Mouse (Mus musculus) brain, adult 10 weeks (tissue): ENCODE results near the gene Slc15a2. TPM values are rescaled to one million over a fixed set of nuclear protein-coding genes. Genes with fewer than 3 reads are reported as not detected.

ENCODE experiments used
- polyA plus RNA-seq: library from polyadenylated mRNA; stranded (reverse); fragments of 350-450 nt; fragmentation: Illumina TruSeq; extraction: RNeasy Lipid Tissue Mini Kit (QIAGEN cat#74804); gene quantifications from one replicate; pipeline ENCODE4 v1.2.3, GENCODE M21; 2015; ENCODE audit warnings: low read depth, low replicate concordance

Slc15a2 gene
- 33.7 TPM for polyA plus RNA-seq

GRCm38 (mm10) chr16:36784594-36785313 lies at the start of gene Slc15a2:
TSS of gene Slc15a2 (minus strand) at chr16:36784962.

GRCm38 (mm10) chr16:36828054-36828786 lies 43.5 kb upstream of the Slc15a2 start, which contains the start of gene Iqcb1:
TSS of gene Iqcb1 (plus strand) at chr16:36828385.

Other genes with a start within 250 kb of the Slc15a2 start
- 0.19 TPM for gene Casr, start 222.8 kb downstream of the Slc15a2 start, polyA plus RNA-seq
- 2.8 TPM for gene Cd86, start 118.9 kb downstream of the Slc15a2 start, polyA plus RNA-seq
- 0.80 TPM for gene Ildr1, start 91.0 kb downstream of the Slc15a2 start, polyA plus RNA-seq
- 62.9 TPM for gene Iqcb1, start 43.4 kb upstream of the Slc15a2 start, polyA plus RNA-seq
- gene Eaf2, start 90.0 kb upstream of the Slc15a2 start, polyA plus RNA-seq = 1.4 TPM
- 25.8 TPM for gene Golgb1, start 90.2 kb upstream of the Slc15a2 start, polyA plus RNA-seq
- gene Hcls1, start 150.0 kb upstream of the Slc15a2 start, polyA plus RNA-seq = 4.7 TPM
- 0.59 TPM for gene Fbxo40, start 205.5 kb upstream of the Slc15a2 start, polyA plus RNA-seq
- gene Polq, start 226.8 kb upstream of the Slc15a2 start, polyA plus RNA-seq = 0.57 TPM